Mouse (Mus musculus) liver, embryonic 11.5 days (tissue): ENCODE results near the gene Ptgir. TPM values are rescaled to one million over a fixed set of nuclear protein-coding genes. Genes with fewer than 3 reads are reported as not detected.
"Not testable (repeated sequence)": the region's sequence is repeated elsewhere in the genome, so short reads cannot be mapped to it uniquely, and the experiment has no call there.

Experiments used
- ATAC-seq: fragments of 200-750 bp; cut with Nextera tagmentation; replicated peaks from 2 replicates; pipeline ENCODE4 v1.8.0; 2017; ENCODE audit warnings: moderate number of reproducible peaks, mild to moderate bottlenecking, moderate TSS enrichment, moderate library complexity; ENCODE audit not compliant: low FRiP score
- DNase-seq: peaks from one replicate; pipeline ENCODE4 v3.0.0-alpha.2; 2017; ENCODE audit warnings: low spot score
- H3K27ac ChIP-seq: fragments of 300-500 bp; sonication (generic); 2 replicates; pipeline ENCODE4 v1.5.1; 2014; ENCODE audit warnings: mild to moderate bottlenecking, low read depth, low read length, control low read depth
- H3K27me3 ChIP-seq: fragments of 300-500 bp; sonication (generic); replicated peaks from 2 replicates; pipeline ENCODE4 v1.6.1; 2014; ENCODE audit warnings: low read length, mixed read lengths; ENCODE audit not compliant: control insufficient read depth, insufficient read depth
- H3K36me3 ChIP-seq: fragments of 300-500 bp; sonication (generic); 2 replicates; pipeline ENCODE4 v1.6.1; 2014; ENCODE audit warnings: mild to moderate bottlenecking, low read length, moderate library complexity, mixed read lengths; ENCODE audit not compliant: control insufficient read depth, insufficient read depth
- H3K4me1 ChIP-seq: fragments of 300-500 bp; sonication (generic); replicated peaks from 2 replicates; pipeline ENCODE4 v1.6.1; 2014; ENCODE audit warnings: low read length, mixed read lengths; ENCODE audit not compliant: control insufficient read depth, insufficient read depth
- H3K4me2 ChIP-seq: fragments of 300-500 bp; sonication (generic); 2 replicates; pipeline ENCODE4 v1.6.1; 2014; ENCODE audit warnings: mild to moderate bottlenecking, control low read depth, moderate library complexity
- H3K4me3 ChIP-seq: fragments of 300-500 bp; sonication (generic); 2 replicates; pipeline ENCODE4 v1.5.1; 2014; ENCODE audit warnings: low read depth, low read length, control low read depth
- H3K9ac ChIP-seq: fragments of 300-500 bp; sonication (generic); 2 replicates; pipeline ENCODE4 v1.6.1; 2014; ENCODE audit warnings: low read depth, low read length, control low read depth
- H3K9me3 ChIP-seq: fragments of 300-500 bp; sonication (generic); 2 replicates; pipeline ENCODE4 v1.6.1; 2016; ENCODE audit warnings: low read length, inconsistent platforms, mixed read lengths; ENCODE audit not compliant: control insufficient read depth
- WGBS: fragments of 180-500 bp; shearing (Covaris S2); extraction: QIAGEN DNeasy Blood & Tissue Kit; methylation state at CpG from one replicate; pipeline ENCODE4 v1.1.7; 2014; 5-methylcytosine and 5-hydroxymethylcytosine counted together
- polyA plus RNA-seq: library from polyadenylated mRNA; unstranded; fragments of >200 nt; fragmentation: Nextera tagmentation; extraction: Ambion mirVana; gene quantifications from 2 replicates; pipeline ENCODE4 v1.2.1, GENCODE M21; 2014

Ptgir gene
- polyA plus RNA-seq, 1 experiment from 2014 or later, result 1.3 TPM

GRCm38 (mm10) chr7:16953776-16954175 lies 47.5 kb downstream of the Ptgir start:
- H3K4me1 ChIP-seq, ATAC-seq, H3K9me3 ChIP-seq, H3K27ac ChIP-seq, H3K4me2 ChIP-seq, H3K4me3 ChIP-seq, DNase-seq, H3K9ac ChIP-seq, H3K36me3 ChIP-seq: not testable (repeated sequence)
- WGBS, result 58% methylated on average over 2 of the region's 2 CpGs
- peaks cover 11% of the 10 kb centered on the region for H3K27me3 ChIP-seq

- ATAC-seq (no peak), DNase-seq (no peak)
- no peak overlapping the region for H3K27ac ChIP-seq
- H3K4me2 ChIP-seq, result no peak overlapping the region
- H3K27me3 ChIP-seq, result peaks cover 5% of the 10 kb centered on the region
- no peak overlapping the region for H3K9ac ChIP-seq
- no peak overlapping the region for H3K4me3 ChIP-seq
- no peaks in the 10 kb centered on the region for H3K4me1 ChIP-seq
- WGBS, result 49% methylated on average over 4 of the region's 4 CpGs
- no peaks in the 10 kb centered on the region for H3K36me3 ChIP-seq
- H3K9me3 ChIP-seq, result no peaks in the 10 kb centered on the region
These were observed 49.4 kb downstream of the Ptgir start for GRCm38 (mm10) chr7:16955712-16956111.

DNA sequence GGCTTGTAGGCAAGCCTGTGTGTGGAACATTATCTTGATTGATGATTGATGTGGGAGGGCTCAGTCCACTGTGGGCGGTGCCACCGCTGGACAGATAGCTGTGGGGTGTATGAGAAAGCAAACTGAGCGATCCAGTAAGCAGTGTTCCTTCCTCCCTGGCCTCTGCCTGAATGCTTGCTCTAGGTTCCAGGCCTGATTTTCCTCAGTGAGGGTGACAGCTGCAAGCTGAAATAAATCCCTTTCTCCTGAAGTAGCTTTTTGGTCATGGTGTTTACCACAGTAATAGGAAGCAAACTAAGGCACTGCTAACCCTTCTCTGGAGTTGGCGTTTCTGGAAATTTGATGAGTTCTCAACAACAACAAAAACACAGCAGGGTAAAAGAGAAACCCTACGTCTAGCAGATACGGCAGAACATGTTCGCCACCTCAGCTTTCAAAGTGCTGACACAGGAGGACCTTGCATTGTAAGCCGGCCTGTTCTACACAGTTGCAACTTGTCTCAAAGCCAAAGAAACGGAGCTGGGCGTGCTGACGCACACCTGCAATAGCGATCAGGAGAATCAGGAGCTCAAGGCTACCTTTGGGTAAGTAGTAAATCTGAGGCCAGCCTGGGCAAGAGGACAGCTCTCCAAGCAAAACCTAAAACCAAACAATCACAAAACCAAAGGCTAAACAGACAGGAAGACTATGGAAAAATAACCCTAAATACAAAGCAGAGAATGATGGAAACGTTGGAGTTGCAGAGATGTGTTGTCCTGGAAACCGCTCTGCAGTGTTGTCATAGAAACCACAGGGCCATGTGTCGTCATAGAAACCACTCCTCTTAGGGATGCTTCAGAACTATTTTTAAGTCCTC lies 50.3 kb downstream of the Ptgir start:
- H3K36me3 ChIP-seq, result no peaks in the 10 kb centered on the region
- no peak overlapping the region for H3K9ac ChIP-seq
- DNase-seq (no peak), ATAC-seq (no peak)
- peaks cover 5% of the 10 kb centered on the region for H3K27me3 ChIP-seq
- H3K9me3 ChIP-seq, result no peaks in the 10 kb centered on the region
- H3K4me1 ChIP-seq, result no peaks in the 10 kb centered on the region
- H3K4me3 ChIP-seq, result no peak overlapping the region
- H3K27ac ChIP-seq, result no peak overlapping the region
- no peak overlapping the region for H3K4me2 ChIP-seq
- 66% methylated on average over 15 of the region's 15 CpGs for WGBS

GRCm38 (mm10) chr7:16959539-16960187 lies 53.4 kb downstream of the Ptgir start, which contains the start of gene Pnmal1:
TSS of gene Pnmal1 (plus strand) at chr7:16959679.
- DNase-seq (no peak), ATAC-seq (no peak; the same call in 1 of the 2 replicates)
- Histone ChIP-seq H3K27me3 (peaks cover 5% of the 10 kb centered on the region), H3K4me3 (no peak within 1 kb of the TSS), H3K36me3 (no peaks in the 10 kb centered on the region), H3K4me1 (no peaks in the 10 kb centered on the region), H3K9me3 (no peaks in the 10 kb centered on the region), H3K27ac (no peak within 1 kb of the TSS), H3K4me2 (peak within 1 kb of the TSS; percentile 33), H3K9ac (no peak within 1 kb of the TSS)
- WGBS, result 34% methylated on average over 17 of the region's 17 CpGs

Other genes with a start within 250 kb of the Ptgir start
- not detected in 2 replicates for gene Ceacam15, start 230.8 kb upstream of the Ptgir start, polyA plus RNA-seq
- not detected in 2 replicates for gene Ceacam9, start 184.6 kb upstream of the Ptgir start, polyA plus RNA-seq
- 289 and 300 TPM in 2 replicates for gene Ap2s1, start 168.1 kb upstream of the Ptgir start, polyA plus RNA-seq
- 58.4 and 67.9 TPM in 2 replicates for gene Slc1a5, start 125.2 kb upstream of the Ptgir start, polyA plus RNA-seq
- 74.8 and 80.9 TPM in 2 replicates for gene Strn4, start 90.6 kb upstream of the Ptgir start, polyA plus RNA-seq
- gene Fkrp, start 89.8 kb upstream of the Ptgir start, polyA plus RNA-seq, result 20.3 and 22.9 TPM in 2 replicates
- gene Prkd2, start 63.6 kb upstream of the Ptgir start, polyA plus RNA-seq, result 7.6 and 8.4 TPM in 2 replicates
- gene Dact3, start 31.2 kb upstream of the Ptgir start, polyA plus RNA-seq, result 2.5 and 2.6 TPM in 2 replicates
- gene Gng8, start 14.7 kb upstream of the Ptgir start, polyA plus RNA-seq, result 1.8 and 3.3 TPM in 2 replicates
- gene Calm3, start 17.6 kb downstream of the Ptgir start, polyA plus RNA-seq, result 147 and 169 TPM in 2 replicates
- 0.58 and 0.80 TPM in 2 replicates for gene Pnmal2, start 38.2 kb downstream of the Ptgir start, polyA plus RNA-seq
- gene Pnmal1, start 53.2 kb downstream of the Ptgir start, polyA plus RNA-seq, result 0.18 and 0.52 TPM in 2 replicates
- 0.15 and 0.16 TPM in 2 replicates for gene Gm42372, start 76.6 kb downstream of the Ptgir start, polyA plus RNA-seq
- 13.2 and 13.5 TPM in 2 replicates for gene Ccdc8, start 86.2 kb downstream of the Ptgir start, polyA plus RNA-seq
- 124 and 128 TPM in 2 replicates for gene Ppp5c, start 121.4 kb downstream of the Ptgir start, polyA plus RNA-seq
- gene Hif3a, start 155.9 kb downstream of the Ptgir start, polyA plus RNA-seq, result 28.3 and 32.1 TPM in 2 replicates
- gene Psg16, start 167.6 kb downstream of the Ptgir start, polyA plus RNA-seq, result 0.12 TPM in 2 replicates
- not detected in 2 replicates for gene Ceacam3, start 243.8 kb downstream of the Ptgir start, polyA plus RNA-seq